Mouse (Mus musculus): ENCODE measurements around the gene Trim16.

The Trim16 gene

DNA sequence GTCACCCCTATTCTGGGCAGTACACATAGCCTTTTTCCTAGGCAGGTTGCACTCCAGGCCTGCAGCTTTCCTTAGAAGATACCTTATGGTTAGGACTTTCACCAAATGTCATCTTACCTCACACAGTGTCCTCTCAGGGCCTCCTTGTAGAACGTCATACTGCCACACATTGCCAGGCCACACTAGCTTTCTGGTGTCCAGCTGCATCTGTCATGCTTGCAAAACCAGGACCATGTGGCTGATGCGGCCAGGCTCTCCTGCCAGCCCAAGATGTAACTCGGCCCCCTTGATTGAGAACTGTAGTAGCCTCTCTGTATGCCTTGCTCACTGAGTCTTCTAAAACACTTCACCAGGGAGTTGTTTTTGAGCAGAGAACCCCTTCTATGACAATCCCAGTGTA lies 7.9 kb downstream of the Trim16 start:
- no peak for DNase-seq (ENCODE audit: extremely low read depth, low read depth)

DNA sequence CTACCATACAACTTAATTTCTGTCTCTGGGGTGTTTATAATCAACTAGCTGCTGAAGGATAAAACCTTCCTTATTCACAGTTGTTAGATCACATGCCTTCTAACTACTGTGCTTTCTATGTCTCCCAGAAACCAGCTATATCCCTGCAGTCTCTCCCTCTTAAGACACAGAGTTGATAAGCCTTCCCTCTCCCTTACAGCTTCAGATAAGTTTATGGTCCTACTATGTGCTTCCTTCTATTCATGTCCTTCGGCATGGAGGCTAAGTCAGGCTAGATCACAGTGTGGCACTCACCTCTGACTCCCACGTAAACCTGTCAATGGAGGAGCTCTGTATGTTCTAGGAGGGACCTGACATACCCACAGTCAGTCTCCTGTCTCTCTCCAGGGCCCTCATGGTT lies 10.4 kb downstream of the Trim16 start:
- no peak for DNase-seq (ENCODE audit: extremely low read depth, low read depth)

DNA sequence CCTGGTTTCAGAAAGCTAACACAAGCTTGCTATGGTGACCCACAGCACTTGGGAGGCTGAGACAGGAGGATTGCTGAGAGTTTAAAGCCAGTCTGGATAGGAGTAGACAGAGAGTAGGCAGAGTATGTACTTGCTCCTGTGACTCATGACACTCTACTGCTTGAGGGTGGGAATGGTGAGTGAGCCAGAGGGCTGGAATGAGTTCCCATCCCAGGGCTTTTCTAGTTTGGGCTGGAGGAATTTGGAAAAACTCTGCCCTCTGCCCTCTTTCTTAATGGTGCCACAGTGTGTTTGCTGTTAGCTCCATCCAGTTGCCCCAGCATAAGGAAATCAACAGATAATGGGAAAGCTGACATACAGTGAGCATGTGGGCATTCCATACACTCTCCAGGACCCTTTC lies 11.9 kb downstream of the Trim16 start:
- DNase-seq (ENCODE audit: extremely low read depth, low read depth) = no peak

DNA sequence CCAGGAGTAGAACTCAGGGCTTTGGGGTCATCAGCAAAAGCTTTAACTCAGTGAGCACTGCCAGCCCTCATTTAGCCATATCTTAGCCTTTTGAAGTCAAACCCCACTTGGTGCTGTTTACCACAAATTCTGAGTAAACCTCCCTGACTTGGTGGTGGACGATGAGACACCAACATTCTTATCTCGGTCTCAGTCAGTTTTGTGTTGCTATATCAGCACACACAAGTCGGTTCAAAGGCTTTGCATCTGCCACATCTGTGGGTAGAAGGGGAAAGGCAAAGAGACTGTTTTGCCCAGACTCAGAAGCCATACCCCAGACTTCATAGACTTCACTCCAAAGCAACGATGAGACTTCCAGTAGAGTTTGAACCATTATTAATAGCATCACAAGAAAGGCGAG lies 24.5 kb downstream of the Trim16 start:
- DNase-seq (ENCODE audit: extremely low read depth, low read depth) = no peak

DNA sequence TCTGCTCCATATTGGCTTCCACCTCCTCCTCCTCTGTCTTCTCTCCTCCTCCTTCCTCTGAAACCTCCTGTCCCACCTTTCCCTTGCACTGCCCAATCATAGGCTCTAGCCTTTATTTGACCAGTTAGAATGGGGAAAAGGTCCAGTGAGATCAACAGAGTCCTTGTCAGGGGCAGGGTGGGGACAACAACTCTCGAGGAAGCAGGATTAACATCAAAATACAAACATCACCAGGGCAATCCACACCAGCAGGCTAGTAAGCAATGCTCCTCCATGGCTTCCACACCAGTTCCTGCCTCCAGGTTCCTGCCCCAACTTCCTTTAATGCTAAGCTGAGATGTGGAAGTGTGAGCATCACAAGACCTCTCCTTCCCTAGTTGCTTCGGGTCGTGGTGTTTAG lies 25.7 kb downstream of the Trim16 start:
- no peak for DNase-seq (ENCODE audit: extremely low read depth, low read depth)

DNA sequence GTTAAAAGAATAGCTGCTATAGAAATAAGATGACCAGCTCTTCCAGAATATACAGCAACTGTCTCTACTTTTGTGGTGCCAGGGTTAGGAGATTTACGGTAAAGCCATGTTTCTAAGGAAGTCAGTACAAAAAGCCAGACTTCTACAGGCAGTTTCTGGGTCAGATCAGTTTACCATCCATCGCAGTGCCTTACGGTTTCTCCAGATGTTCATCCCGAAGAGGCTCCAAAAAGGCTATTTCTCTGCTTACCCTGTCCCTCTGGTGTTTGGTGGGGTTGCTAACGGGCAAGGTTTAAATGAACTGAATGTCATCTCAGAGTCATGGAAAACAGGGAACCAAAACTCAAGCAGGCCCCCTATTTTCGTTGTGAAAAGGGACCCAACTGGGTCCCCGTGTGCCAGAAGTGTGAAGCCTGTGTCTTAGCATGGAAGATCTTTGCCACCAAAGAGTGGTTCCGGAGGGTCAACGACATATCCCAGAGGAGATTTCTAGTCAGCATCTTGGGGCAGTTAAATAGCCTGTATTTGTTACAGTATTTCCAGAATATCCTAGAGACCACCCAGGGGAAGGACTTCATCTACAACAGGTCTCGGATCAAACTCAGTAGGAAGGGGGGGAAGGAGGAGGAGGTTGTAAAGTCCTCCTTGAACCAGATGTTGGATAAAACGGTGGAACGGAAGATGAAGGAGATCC lies 27.1 kb downstream of the Trim16 start, which contains the start of gene Fbxw10:
Gene Fbxw10, plus strand, starts transcription at position 109 of the 694 bp plus-strand sequence.
- no peak for DNase-seq (ENCODE audit: extremely low read depth, low read depth)

DNA sequence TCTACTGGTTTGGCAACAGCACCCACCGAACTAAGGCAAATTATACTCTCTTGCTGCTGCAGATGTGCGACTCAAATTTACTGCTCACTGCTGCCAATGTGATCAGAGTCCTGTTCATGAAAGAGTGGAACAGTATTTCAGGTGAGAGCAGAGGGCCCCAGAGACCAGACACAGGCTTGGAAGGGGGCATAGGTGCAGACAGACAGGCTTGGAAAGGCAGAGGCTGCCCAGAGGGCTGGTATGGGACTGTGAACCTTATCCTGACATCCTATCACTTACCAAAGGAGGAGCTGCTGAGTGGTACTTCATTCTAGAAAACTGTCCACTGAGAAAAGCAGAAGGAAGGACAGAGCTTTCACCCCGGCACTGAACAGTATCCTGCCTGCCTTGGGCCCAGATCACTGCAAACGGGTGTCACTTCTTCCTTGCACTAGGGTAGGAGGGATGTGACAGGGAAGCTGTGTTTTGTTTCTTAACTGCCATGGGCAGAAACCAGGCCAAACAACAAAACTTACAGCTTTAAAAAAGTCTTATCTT lies 27.7 kb downstream of the Trim16 start:
- no peak for DNase-seq (ENCODE audit: extremely low read depth, low read depth)

DNA sequence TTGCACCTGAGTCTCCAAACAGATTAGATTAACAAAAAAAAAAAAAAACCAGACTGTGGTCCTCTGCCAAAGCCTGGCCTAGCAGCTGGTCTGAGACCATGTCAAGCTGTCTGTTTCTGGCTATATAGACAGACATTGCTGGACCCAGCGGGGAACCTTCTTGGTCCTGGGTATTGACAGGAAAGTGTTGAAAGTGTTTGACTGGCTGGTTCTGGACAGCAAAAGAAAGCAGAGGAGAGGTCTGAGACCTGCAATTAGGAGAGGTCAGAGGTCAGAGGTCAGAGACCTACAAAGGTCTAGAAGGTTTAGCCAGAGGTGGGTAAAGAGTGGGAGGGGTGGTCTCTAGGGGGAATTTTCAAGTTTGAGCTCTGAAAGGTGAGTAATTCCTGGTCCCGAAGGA lies 28.3 kb downstream of the Trim16 start:
- DNase-seq (ENCODE audit: extremely low read depth, low read depth) = no peak

DNA sequence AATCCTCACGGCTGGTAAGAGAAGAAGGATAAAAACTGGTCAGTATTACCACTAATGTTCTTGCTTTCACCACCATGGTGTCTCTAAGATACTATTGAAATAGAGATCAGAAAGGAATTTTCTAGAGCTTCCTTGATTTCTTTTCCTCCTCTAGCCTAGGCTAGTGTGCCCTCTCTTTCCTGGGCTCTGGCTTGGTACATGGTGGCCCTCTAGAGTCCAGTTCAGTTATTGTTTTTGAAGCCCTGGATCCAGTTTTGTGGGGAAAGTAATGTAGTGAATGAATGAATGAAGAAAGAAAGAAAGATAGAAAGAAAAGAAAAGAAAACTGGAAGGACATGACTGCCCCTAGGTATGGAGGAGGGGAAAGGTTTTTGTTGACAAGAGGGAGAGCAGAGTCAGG lies 31.2 kb downstream of the Trim16 start:
- DNase-seq (ENCODE audit: extremely low read depth, low read depth) = no peak

DNA sequence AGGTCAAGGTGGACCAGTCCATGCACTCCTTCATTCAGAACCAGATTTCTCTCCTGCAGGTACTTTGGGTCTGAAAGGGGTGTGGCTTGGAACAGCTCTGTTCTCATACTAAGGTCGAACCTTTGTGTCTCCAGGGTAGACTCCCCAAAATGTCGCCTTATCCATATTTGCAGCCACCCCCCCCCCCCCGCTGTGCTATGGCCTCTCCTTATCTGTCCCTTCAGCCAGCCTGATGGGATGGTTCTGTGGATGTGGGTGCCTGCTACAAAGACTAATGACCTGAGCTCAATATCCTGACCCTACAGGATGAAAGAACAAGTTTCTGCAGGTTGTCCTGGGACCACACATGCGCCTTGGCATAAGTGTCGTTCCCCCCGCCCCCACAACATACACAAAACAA lies 33.3 kb downstream of the Trim16 start:
- DNase-seq (ENCODE audit: extremely low read depth, low read depth) = no peak

DNA sequence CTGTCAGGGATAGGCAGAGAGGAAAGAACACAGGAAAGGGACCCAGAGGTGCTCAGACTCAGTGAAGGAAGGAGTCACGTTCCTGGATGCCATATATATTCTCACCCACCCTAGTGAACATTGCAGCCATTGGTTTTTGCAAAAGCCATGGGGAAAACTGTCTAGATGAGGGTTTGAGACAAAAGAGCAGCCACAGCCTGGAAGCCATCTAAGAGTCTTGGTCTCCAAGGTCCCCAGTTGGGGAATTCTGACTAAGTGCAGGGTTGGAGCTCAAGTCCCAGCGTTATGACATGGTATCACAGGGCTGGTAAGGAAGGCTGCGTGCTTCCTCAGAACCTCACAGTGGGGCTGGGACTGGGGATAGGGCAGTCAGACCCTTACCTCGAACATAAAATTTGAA lies 45.5 kb downstream of the Trim16 start:
- DNase-seq (ENCODE audit: extremely low read depth, low read depth) = no peak

DNA sequence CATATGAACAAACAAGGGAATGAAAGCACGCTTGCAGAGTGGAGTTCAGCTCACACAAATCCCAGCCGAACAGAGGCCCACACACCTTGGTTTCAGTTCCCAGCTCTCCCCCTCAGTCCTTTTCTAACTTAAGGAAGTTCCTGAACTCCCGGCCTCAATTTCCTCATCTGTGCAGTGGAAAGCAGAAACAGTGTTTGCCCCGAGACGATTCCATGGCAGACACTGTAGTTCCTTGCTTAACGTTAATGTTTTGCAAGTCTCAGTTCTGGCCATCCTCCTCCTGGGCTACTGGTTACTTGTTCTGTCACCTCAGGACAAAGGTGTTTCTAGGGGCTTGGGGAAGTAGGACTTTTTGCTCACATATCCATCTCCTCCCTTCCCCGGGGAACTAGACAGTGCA lies 46.7 kb downstream of the Trim16 start:
- no peak for DNase-seq (ENCODE audit: extremely low read depth, low read depth)

DNA sequence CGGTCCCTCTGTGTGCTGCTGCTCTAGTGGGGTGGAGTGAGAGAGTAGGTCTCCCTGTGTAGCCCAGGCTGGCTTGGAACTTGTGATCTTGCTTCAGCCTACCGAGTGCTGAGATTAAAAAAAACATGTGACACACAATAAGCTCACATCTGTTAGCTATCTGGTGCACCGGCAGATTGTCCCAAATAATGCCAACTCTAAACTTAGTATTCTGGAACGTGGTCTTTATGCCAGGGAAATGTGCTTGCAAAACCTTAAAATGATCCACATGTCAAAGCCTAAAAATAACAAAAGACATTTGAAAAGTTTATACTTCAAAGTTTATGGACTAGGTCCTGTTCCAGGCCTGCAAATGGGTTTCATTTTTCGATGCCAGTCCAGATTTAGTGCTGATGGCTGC lies 49.2 kb downstream of the Trim16 start:
- no peak for DNase-seq (ENCODE audit: extremely low read depth, low read depth)

DNA sequence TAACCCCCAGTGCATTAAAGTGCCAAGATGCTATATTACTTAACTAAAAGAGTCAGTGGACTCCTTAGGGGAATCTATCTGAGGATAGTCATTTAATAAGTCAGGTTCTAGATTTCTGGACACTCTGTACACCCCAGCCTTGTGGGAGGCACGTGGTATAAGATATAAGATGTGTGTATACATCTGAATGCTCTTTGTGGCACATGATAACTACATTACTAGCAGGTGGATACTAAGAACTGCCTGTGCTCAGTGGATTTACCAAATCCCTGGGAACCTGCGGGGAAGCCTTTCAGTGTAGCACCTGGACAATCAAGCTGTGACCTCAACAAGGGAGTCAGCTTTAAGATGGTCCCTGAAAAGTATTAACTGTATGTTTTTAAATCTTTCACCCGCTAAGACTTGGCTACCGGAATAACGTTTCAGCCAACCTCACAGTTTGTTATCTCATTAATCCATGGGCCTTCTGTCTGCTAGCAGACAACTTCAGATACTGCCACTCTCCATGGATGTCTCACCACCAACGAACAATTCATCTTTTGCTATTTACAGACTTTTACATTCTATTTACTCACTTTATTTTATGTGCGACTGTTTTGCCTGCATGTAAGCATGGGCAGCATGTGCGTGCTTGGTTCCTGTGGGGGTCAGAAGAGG lies 49.8 kb downstream of the Trim16 start:
- no peak for DNase-seq (ENCODE audit: extremely low read depth, low read depth)

DNA sequence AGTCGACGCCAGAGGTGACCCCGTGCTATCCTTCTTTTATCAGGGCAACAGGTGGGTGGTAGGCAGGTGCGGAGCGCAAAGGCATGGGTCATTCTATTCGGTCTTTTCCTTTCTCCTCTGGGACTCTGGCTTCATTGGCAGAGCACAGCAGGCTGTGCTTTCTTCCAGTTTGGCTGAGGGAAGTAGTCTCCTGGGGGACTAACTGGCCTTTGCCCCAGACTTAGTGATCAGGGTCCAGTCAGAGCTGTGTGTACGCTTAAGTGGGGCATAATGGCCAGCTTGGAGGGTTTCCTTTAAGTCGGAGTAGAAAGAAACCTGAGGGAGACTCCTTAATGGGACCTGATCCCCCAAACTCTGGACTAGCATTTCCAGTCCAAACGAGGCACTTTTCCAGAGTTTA lies 53.4 kb downstream of the Trim16 start:
- DNase-seq (ENCODE audit: extremely low read depth, low read depth) = no peak

DNA sequence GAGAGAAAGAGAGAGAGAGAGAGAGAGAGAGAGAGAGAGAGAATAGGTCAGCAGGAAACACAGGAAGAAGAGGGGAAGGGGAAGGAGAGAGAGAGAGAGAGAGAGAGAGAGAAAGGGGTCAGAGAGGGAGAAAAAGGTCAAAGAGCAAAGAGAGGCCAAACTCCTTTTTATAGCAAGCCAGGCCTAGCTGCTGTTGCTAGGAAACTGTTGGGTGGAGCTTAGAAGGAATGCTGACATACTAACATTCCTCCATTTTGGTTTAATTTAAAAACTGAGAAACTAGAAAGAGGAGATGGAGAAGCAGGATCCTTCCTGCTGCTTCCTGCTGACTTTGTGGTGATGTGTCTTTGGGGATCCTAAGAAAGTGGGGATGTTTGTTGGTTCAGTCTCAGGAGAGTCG lies 55.7 kb downstream of the Trim16 start:
- DNase-seq (ENCODE audit: extremely low read depth, low read depth) = no peak

DNA sequence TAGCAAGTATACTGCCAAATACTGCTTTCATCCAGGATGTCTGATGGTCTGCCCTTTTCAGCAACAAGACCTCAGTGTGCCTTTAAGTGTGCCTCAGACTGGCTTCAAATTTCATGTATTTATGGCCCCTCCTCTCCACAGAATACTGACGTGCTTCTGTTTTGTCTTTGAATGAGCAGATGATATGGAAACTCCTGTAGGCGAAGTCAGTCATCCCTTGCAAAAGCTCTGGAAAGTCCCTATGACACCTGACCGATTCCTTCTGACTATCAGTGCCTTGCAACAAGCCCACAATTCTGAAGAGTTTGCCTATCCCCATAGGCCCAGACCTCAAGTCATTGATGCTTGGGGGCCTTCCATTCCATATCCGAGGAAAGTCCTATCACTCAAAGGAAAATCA lies 56.4 kb downstream of the Trim16 start:
- no peak for DNase-seq (ENCODE audit: extremely low read depth, low read depth)

DNA sequence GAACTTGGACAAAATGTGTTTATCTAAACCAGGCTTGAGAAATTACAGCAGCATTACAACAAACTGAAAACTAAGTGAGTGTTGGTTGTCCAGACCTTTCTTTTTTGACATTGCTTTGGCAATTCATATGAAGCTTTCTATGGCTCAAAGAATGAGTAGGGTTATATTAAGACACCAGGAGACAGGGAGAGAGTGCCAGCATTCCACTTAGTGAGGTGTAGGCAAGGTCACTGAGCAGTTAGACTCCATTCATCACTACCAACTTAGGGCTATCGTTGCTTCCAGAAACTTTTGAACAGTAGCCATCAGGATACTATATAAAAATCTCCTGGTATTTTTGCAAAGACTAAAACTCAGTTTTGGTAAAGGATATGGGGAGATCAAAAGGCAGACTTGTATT lies 57.4 kb downstream of the Trim16 start:
- no peak for DNase-seq (ENCODE audit: extremely low read depth, low read depth)

DNA sequence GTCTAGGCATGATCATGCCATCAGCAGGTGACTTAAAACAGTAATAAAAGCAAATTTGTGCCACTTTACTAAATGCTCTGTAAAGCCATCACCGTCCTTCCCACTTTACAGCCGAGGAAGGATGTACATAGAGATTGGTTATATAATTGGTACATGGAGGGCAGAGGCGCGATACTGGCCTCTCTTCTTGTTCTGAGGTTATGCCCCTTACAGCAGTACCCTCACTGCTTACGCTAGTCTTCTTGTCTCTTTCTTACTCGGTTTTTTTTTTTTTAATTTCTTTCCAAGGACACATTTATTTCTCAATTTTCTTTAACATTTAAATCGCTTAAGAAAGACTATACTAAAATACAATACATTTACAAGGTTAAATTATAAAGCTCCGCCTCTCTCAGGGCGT lies 58.7 kb downstream of the Trim16 start:
- DNase-seq (ENCODE audit: extremely low read depth, low read depth) = no peak

DNA sequence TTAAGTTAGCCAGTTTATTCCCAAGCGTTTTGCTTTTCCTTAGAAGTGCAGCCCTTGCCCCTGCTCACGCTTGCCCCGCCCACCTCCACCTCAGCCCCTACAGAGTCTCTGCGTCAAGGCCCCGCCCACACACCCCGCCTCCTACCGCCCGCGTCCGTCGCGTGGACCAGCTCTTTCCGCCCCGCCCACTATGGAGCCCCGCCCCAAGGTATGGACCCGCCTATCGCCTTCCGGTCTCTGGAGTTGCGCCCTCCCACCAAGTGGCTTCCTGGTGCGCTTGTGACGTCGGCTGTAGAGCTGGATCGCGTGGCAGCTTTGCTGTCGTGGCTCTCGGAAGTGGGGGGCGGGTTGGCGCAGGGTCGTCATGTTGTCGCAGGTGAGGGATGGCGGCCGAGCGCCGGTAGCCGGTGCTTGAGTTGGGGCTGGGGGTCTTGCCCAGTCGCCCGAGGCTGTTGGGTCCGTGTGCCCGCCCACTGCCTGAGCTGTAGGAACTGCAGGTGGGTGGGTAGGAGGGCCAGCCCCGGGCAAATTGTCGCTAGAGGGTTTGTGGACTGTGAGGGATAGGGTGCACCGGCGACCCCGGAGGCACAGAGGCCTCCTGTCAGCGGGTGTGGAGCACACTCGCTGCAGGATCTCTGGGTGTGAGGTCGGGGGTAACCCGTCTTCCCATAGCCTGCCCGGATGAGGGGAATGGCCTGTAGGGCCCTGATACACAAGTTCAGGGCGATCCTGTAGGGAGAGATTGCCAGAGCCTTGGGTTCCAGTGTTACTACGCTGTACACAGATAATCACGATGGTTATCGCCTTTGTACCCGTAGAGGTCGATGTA lies 59.4 kb downstream of the Trim16 start, which contains the start of gene Tvp23b:
Gene Tvp23b, plus strand, starts transcription at position 236 of the 829 bp plus-strand sequence.
- peak; percentile 85 for DNase-seq (ENCODE audit: extremely low read depth, low read depth)

DNA sequence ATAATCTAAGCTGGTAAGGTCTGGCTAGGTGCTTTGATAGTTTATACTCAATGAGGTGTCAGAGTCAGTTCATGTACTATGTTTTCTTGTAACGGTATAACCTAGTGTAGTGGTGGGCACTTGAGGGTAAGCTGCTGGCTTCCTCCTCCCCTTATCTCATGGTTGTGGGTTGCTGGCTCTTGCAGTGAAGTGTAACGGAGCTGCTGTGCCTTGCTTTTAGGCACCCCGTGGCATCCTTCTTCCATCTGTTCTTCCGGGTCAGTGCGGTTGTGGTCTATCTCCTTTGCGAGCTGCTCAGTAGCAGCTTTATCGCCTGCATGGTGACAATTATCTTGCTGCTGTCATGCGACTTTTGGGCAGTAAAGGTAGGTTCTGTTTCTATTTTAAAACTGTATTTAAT lies 63.4 kb downstream of the Trim16 start:
- no peak for DNase-seq (ENCODE audit: extremely low read depth, low read depth)

DNA sequence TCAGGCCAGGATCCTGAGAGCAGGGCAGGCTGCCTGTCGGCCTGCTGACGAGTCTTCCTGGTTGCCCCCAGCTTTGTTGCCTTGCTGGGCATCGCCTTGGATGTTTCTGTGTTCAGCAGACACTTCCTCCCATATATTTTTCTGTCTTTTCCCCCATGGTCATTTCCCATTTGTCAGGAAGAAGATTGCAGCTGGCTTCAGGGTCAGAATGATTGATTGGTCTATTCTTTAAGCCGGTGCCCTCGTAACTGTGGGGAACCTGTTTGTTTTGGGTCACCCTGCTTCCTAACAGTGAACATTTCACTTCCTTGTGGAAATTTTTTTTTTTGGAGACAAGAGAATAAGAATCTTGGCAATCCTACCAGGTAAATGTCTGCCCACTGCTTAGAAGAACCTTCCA lies 65.3 kb downstream of the Trim16 start:
- DNase-seq (ENCODE audit: extremely low read depth, low read depth) = no peak

Measured in MEL-GATA-1-ER (cell line).